Mouse (Mus musculus) cerebellum, postnatal 36 days (tissue): ENCODE results near the gene Tpsb2.

Source experiments
- DNase-seq, 2 experiments: peaks; one replicate each; pipeline ENCODE4 v3.0.0; 2021 to 2022; ENCODE audit warnings: mixed read lengths in 2 of 2

Gene Tpsb2

GRCm38 (mm10) chr17:25408302-25408999, 42.3 kb downstream of the Tpsb2 start:
- no peak for DNase-seq

GRCm38 (mm10) chr17:25409621-25410020, 43.5 kb downstream of the Tpsb2 start:
- no peak for DNase-seq

- DNase-seq: no peak
Observed at GRCm38 (mm10) chr17:25410180-25410579, 44.1 kb downstream of the Tpsb2 start.

- no peak for DNase-seq
Observed at GRCm38 (mm10) chr17:25410786-25411185, 44.7 kb downstream of the Tpsb2 start.

GRCm38 (mm10) chr17:25411251-25411650, 45.1 kb downstream of the Tpsb2 start:
- no peak for DNase-seq

- no peak for DNase-seq
Observed at GRCm38 (mm10) chr17:25414209-25414608, 48.1 kb downstream of the Tpsb2 start.

GRCm38 (mm10) chr17:25414917-25415316, 48.8 kb downstream of the Tpsb2 start:
- no peak for DNase-seq

GRCm38 (mm10) chr17:25415421-25415913, 49.4 kb downstream of the Tpsb2 start:
- no peak for DNase-seq

GRCm38 (mm10) chr17:25416219-25416618, 50.1 kb downstream of the Tpsb2 start:
- no peak for DNase-seq

GRCm38 (mm10) chr17:25417990-25418389, 51.9 kb downstream of the Tpsb2 start:
- DNase-seq: no peak
